Mouse (Mus musculus): ENCODE results near the gene Col26a1. TPM values are rescaled to one million over a fixed set of nuclear protein-coding genes. Genes with fewer than 3 reads are reported as not detected.
A peak's percentile ranks its signal among the peaks of the same experiment; 100 is the strongest.

Col26a1 gene
- polyA plus RNA-seq, 1 experiment from 2014 or later, result 8.8 TPM

- H3K9ac ChIP-seq (ENCODE audit: low read length), result no peak overlapping the region
- H3K4me3 ChIP-seq (ENCODE audit: low read depth, low read length), result no peak overlapping the region
- H3K9me3 ChIP-seq (replicated peaks; ENCODE audit: control insufficient read depth, low read length), result no peaks in the 10 kb centered on the region
- ATAC-seq (no peak), DNase-seq (ENCODE audit: low spot score) (no peak)
- WGBS, result 57% methylated on average over 10 of the region's 10 CpGs
- H3K4me2 ChIP-seq (ENCODE audit: low read length), result no peak overlapping the region
- peaks cover 9% of the 10 kb centered on the region for H3K4me1 ChIP-seq (ENCODE audit: control insufficient read depth, insufficient read depth, low read length)
- 0 out of 2 replicates have a peak, but pooled peaks cover 2% of the 10 kb centered on the region for H3K27me3 ChIP-seq (replicated peaks; ENCODE audit: control insufficient read depth, insufficient read depth, low read length)
- no peak overlapping the region for H3K27ac ChIP-seq (ENCODE audit: low read depth, low read length)
- no peaks in the 10 kb centered on the region for H3K36me3 ChIP-seq (ENCODE audit: control insufficient read depth, insufficient read depth, low read length)
Measured at GRCm38 (mm10) chr5:136716696-136717572, 166.1 kb downstream of the Col26a1 start.

GRCm38 (mm10) chr5:136714879-136715278, 168.1 kb downstream of the Col26a1 start:
- 0 out of 2 replicates have a peak, but pooled peaks cover 2% of the 10 kb centered on the region for H3K27me3 ChIP-seq (replicated peaks; ENCODE audit: control insufficient read depth, insufficient read depth, low read length)
- H3K9me3 ChIP-seq (replicated peaks; ENCODE audit: control insufficient read depth, low read length), result no peaks in the 10 kb centered on the region
- peaks cover 13% of the 10 kb centered on the region for H3K4me1 ChIP-seq (ENCODE audit: control insufficient read depth, insufficient read depth, low read length)
- peak overlapping the region; percentile 40; the same call in 1 of the 2 replicates for H3K9ac ChIP-seq (ENCODE audit: low read length)
- WGBS, result 22% methylated on average over 11 of the region's 11 CpGs
- ATAC-seq (no peak), DNase-seq (ENCODE audit: low spot score) (peak; percentile 75)
- no peak overlapping the region for H3K4me3 ChIP-seq (ENCODE audit: low read depth, low read length)
- H3K27ac ChIP-seq (ENCODE audit: low read depth, low read length), result no peak overlapping the region
- no peaks in the 10 kb centered on the region for H3K36me3 ChIP-seq (ENCODE audit: control insufficient read depth, insufficient read depth, low read length)
- H3K4me2 ChIP-seq (ENCODE audit: low read length), result peak overlapping the region; percentile 33; the same call in 1 of the 2 replicates

- H3K9ac ChIP-seq (ENCODE audit: low read length), result peak overlapping the region; percentile 40; the same call in 1 of the 2 replicates
Measured at GRCm38 (mm10) chr5:136714232-136714875, 168.7 kb downstream of the Col26a1 start.

GRCm38 (mm10) chr5:136710742-136711141, 172.3 kb downstream of the Col26a1 start:
- H3K4me1 ChIP-seq (ENCODE audit: control insufficient read depth, insufficient read depth, low read length), result peaks cover 11% of the 10 kb centered on the region
- H3K4me3 ChIP-seq (ENCODE audit: low read depth, low read length), result no peak overlapping the region
- H3K9me3 ChIP-seq (replicated peaks; ENCODE audit: control insufficient read depth, low read length), result no peaks in the 10 kb centered on the region; the same call in 1 of the 2 replicates
- ATAC-seq (no peak), DNase-seq (ENCODE audit: low spot score) (peak; percentile 41)
- H3K27ac ChIP-seq (ENCODE audit: low read depth, low read length), result no peak overlapping the region
- H3K9ac ChIP-seq (ENCODE audit: low read length), result no peak overlapping the region
- no peaks in the 10 kb centered on the region for H3K27me3 ChIP-seq (replicated peaks; ENCODE audit: control insufficient read depth, insufficient read depth, low read length)
- H3K36me3 ChIP-seq (ENCODE audit: control insufficient read depth, insufficient read depth, low read length), result no peaks in the 10 kb centered on the region
- H3K4me2 ChIP-seq (ENCODE audit: low read length), result no peak overlapping the region
- WGBS, result 18% methylated on average over 4 of the region's 4 CpGs

More at GRCm38 (mm10) chr5:136714232-136714875, 168.7 kb downstream of the Col26a1 start:
- no peaks in the 10 kb centered on the region for H3K9me3 ChIP-seq (replicated peaks; ENCODE audit: control insufficient read depth, low read length)
- DNase-seq (ENCODE audit: low spot score), result peak; percentile 68
- H3K4me3 ChIP-seq (ENCODE audit: low read depth, low read length), result peak overlapping the region; percentile 14; the same call in 1 of the 2 replicates
- no peak overlapping the region for H3K27ac ChIP-seq (ENCODE audit: low read depth, low read length)
- H3K4me2 ChIP-seq (ENCODE audit: low read length), result peak overlapping the region; percentile 33
- H3K27me3 ChIP-seq (replicated peaks; ENCODE audit: control insufficient read depth, insufficient read depth, low read length), result 0 out of 2 replicates have a peak, but pooled peaks cover 2% of the 10 kb centered on the region
- H3K36me3 ChIP-seq (ENCODE audit: control insufficient read depth, insufficient read depth, low read length), result no peaks in the 10 kb centered on the region
- peaks cover 13% of the 10 kb centered on the region for H3K4me1 ChIP-seq (ENCODE audit: control insufficient read depth, insufficient read depth, low read length)
- 13% methylated on average over 32 of the region's 32 CpGs for WGBS
- ATAC-seq, result peak; percentile 60

- ATAC-seq, result no peak
- H3K27ac ChIP-seq (ENCODE audit: low read depth, low read length), result no peak overlapping the region
- peaks cover 4% of the 10 kb centered on the region; the same call in 1 of the 2 replicates for H3K4me1 ChIP-seq (ENCODE audit: control insufficient read depth, insufficient read depth, low read length)
- 77% methylated on average over 12 of the region's 12 CpGs for WGBS
- H3K27me3 ChIP-seq (replicated peaks; ENCODE audit: control insufficient read depth, insufficient read depth, low read length), result no peaks in the 10 kb centered on the region
- no peak for DNase-seq (ENCODE audit: low spot score)
- H3K4me3 ChIP-seq (ENCODE audit: low read depth, low read length), result no peak overlapping the region
- no peaks in the 10 kb centered on the region; the same call in 1 of the 2 replicates for H3K9me3 ChIP-seq (replicated peaks; ENCODE audit: control insufficient read depth, low read length)
- H3K9ac ChIP-seq (ENCODE audit: low read length), result no peak overlapping the region
- no peaks in the 10 kb centered on the region for H3K36me3 ChIP-seq (ENCODE audit: control insufficient read depth, insufficient read depth, low read length)
- no peak overlapping the region for H3K4me2 ChIP-seq (ENCODE audit: low read length)
Measured at GRCm38 (mm10) chr5:136708116-136708515, 174.9 kb downstream of the Col26a1 start.

GRCm38 (mm10) chr5:136706803-136707202, 176.2 kb downstream of the Col26a1 start:
- H3K9me3 ChIP-seq (replicated peaks; ENCODE audit: control insufficient read depth, low read length), result no peaks in the 10 kb centered on the region; the same call in 1 of the 2 replicates
- H3K4me2 ChIP-seq (ENCODE audit: low read length), result no peak overlapping the region
- H3K27me3 ChIP-seq (replicated peaks; ENCODE audit: control insufficient read depth, insufficient read depth, low read length), result no peaks in the 10 kb centered on the region
- ATAC-seq (peak; percentile 57; the same call in 1 of the 2 replicates), DNase-seq (ENCODE audit: low spot score) (peak; percentile 91)
- H3K36me3 ChIP-seq (ENCODE audit: control insufficient read depth, insufficient read depth, low read length), result no peaks in the 10 kb centered on the region
- peaks cover 4% of the 10 kb centered on the region; the same call in 1 of the 2 replicates for H3K4me1 ChIP-seq (ENCODE audit: control insufficient read depth, insufficient read depth, low read length)
- H3K9ac ChIP-seq (ENCODE audit: low read length), result no peak overlapping the region
- 2% methylated on average over 9 of the region's 9 CpGs for WGBS
- H3K27ac ChIP-seq (ENCODE audit: low read depth, low read length), result no peak overlapping the region
- H3K4me3 ChIP-seq (ENCODE audit: low read depth, low read length), result no peak overlapping the region

- peaks cover under 1% of the 10 kb centered on the region; the same call in 1 of the 2 replicates for H3K4me1 ChIP-seq (ENCODE audit: control insufficient read depth, insufficient read depth, low read length)
- H3K9ac ChIP-seq (ENCODE audit: low read length), result no peak overlapping the region
- no peaks in the 10 kb centered on the region for H3K36me3 ChIP-seq (ENCODE audit: control insufficient read depth, insufficient read depth, low read length)
- H3K4me3 ChIP-seq (ENCODE audit: low read depth, low read length), result no peak overlapping the region
- DNase-seq (ENCODE audit: low spot score) (no peak), ATAC-seq (no peak)
- H3K4me2 ChIP-seq (ENCODE audit: low read length), result no peak overlapping the region
- no peaks in the 10 kb centered on the region; the same call in 1 of the 2 replicates for H3K9me3 ChIP-seq (replicated peaks; ENCODE audit: control insufficient read depth, low read length)
- no peaks in the 10 kb centered on the region for H3K27me3 ChIP-seq (replicated peaks; ENCODE audit: control insufficient read depth, insufficient read depth, low read length)
- 97% methylated on average over 3 of the region's 3 CpGs for WGBS
- H3K27ac ChIP-seq (ENCODE audit: low read depth, low read length), result no peak overlapping the region
Measured at GRCm38 (mm10) chr5:136705532-136705931, 177.5 kb downstream of the Col26a1 start.

GRCm38 (mm10) chr5:136704151-136704550, 178.9 kb downstream of the Col26a1 start:
- Histone ChIP-seq H3K4me1 (ENCODE audit: control insufficient read depth, insufficient read depth, low read length) (no peaks in the 10 kb centered on the region), H3K4me2 (ENCODE audit: low read length) (no peak overlapping the region), H3K4me3 (ENCODE audit: low read depth, low read length) (no peak overlapping the region), H3K27me3 (replicated peaks; ENCODE audit: control insufficient read depth, insufficient read depth, low read length) (no peaks in the 10 kb centered on the region), H3K36me3 (ENCODE audit: control insufficient read depth, insufficient read depth, low read length) (no peaks in the 10 kb centered on the region), H3K27ac (ENCODE audit: low read depth, low read length) (no peak overlapping the region), H3K9ac (ENCODE audit: low read length) (no peak overlapping the region), H3K9me3 (replicated peaks; ENCODE audit: control insufficient read depth, low read length) (no peaks in the 10 kb centered on the region; the same call in 1 of the 2 replicates)
- no peak for ATAC-seq
- WGBS, result 83% methylated on average over 8 of the region's 8 CpGs
- DNase-seq (ENCODE audit: low spot score), result no peak

All from forebrain, embryonic 14.5 days (tissue).